Mouse (Mus musculus): ENCODE measurements at regions not wholly inside any gene's neighbourhood (a gene's known extent, or its start where the extent isn't known, plus 50 kb on each side); places are given as distances from the start of the nearest gene placed in this dataset.
A peak's percentile ranks its signal among the peaks of the same experiment; 100 is the strongest.

DNA sequence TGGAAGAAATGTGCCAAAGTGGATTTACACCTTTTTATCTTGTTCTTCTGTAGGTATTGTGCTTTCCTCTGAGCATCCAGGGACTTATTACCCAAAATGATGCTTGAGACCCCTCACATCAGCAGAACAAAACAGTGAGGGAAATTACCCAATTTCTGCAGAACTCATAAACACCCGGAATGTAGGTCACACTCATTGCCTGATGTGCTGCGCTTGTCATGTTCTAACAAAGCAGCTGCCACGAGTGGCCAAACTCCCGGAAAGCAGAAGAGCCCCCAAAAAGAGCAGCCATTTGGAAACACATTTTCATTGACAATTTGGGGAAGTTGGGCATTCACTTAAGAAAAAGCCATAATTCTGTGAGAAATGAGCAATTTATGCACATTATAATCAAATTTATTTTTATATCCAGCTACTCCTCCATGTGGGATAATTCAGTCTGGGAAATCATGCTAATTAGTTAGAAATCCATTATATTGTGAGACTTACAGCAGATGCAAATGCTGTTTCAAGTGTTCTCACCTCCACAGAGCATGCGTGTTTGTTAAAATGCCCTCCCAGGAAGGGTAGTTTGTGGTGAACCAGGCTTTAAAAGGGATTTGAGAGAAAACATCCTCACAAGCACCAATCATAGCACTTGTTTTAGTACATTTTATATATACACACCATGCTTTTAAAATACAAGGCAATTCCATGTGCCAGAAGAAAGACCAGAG is 931.9 kb upstream of the Klhl29 start:
- WGBS: 50% methylated on average over 5 of the region's 5 CpGs
- ATAC-seq (ENCODE audit: low FRiP score): no peak

GRCm38 (mm10) chr12:6287622-6288021 is 912.1 kb upstream of the Klhl29 start:
- Histone ChIP-seq H3K27ac (no peak overlapping the region), H3K4me3 (replicated peaks; ENCODE audit: low read length) (no peak overlapping the region), H3K9me3 (ENCODE audit: control insufficient read depth, low read length) (no peaks in the 10 kb centered on the region), H3K36me3 (replicated peaks; ENCODE audit: control insufficient read depth, insufficient read depth) (no peaks in the 10 kb centered on the region), H3K4me1 (replicated peaks; ENCODE audit: control insufficient read depth, insufficient read depth, low read length) (no peaks in the 10 kb centered on the region), H3K27me3 (ENCODE audit: control insufficient read depth, insufficient read depth, low read length) (no peaks in the 10 kb centered on the region), H3K9ac (no peak overlapping the region), H3K4me2 (replicated peaks) (no peak overlapping the region)
- WGBS: 93% methylated on average over 5 of the region's 5 CpGs
- DNase-seq (ENCODE audit: low spot score) (no peak), ATAC-seq (ENCODE audit: low FRiP score) (no peak)

More for the DNA sequence above, 931.9 kb upstream of the Klhl29 start:
- Histone ChIP-seq H3K27ac (no peak overlapping the region), H3K27me3 (ENCODE audit: control insufficient read depth, insufficient read depth, low read length) (no peaks in the 10 kb centered on the region), H3K4me2 (replicated peaks) (no peak overlapping the region), H3K4me3 (replicated peaks; ENCODE audit: low read length) (no peak overlapping the region), H3K9me3 (ENCODE audit: control insufficient read depth, low read length) (no peaks in the 10 kb centered on the region), H3K4me1 (replicated peaks; ENCODE audit: control insufficient read depth, insufficient read depth, low read length) (no peaks in the 10 kb centered on the region), H3K36me3 (replicated peaks; ENCODE audit: control insufficient read depth, insufficient read depth) (no peaks in the 10 kb centered on the region), H3K9ac (no peak overlapping the region)
- DNase-seq (ENCODE audit: low spot score): peak; percentile 27

- DNase-seq (ENCODE audit: low spot score): no peak
- Histone ChIP-seq H3K27ac (no peak overlapping the region), H3K9me3 (ENCODE audit: control insufficient read depth, low read length) (no peaks in the 10 kb centered on the region), H3K4me3 (replicated peaks; ENCODE audit: low read length) (no peak overlapping the region), H3K27me3 (ENCODE audit: control insufficient read depth, insufficient read depth, low read length) (no peaks in the 10 kb centered on the region), H3K36me3 (replicated peaks; ENCODE audit: control insufficient read depth, insufficient read depth) (no peaks in the 10 kb centered on the region), H3K4me1 (replicated peaks; ENCODE audit: control insufficient read depth, insufficient read depth, low read length) (no peaks in the 10 kb centered on the region), H3K9ac (no peak overlapping the region), H3K4me2 (replicated peaks) (no peak overlapping the region)
- ATAC-seq (ENCODE audit: low FRiP score): no peak
- WGBS: 89% methylated on average over 2 of the region's 2 CpGs
Observed at GRCm38 (mm10) chr12:6263962-6264361, 888.5 kb upstream of the Klhl29 start.
